Mouse (Mus musculus): ENCODE data around the gene Tsc22d3.
A peak's percentile ranks its signal among the peaks of the same experiment; 100 is the strongest.
"Not testable (repeated sequence)": the region's sequence is repeated elsewhere in the genome, so short reads cannot be mapped to it uniquely, and the experiment has no call there.

Tsc22d3 gene

GRCm38 (mm10) chrX:140565759-140566158 lies 34.7 kb downstream of the Tsc22d3 start:
- DNase-seq = no peak

- DNase-seq = peak; percentile 69 to 75
Observed at GRCm38 (mm10) chrX:140565212-140565611, 35.2 kb downstream of the Tsc22d3 start.

GRCm38 (mm10) chrX:140564777-140565176 lies 35.7 kb downstream of the Tsc22d3 start:
- DNase-seq = peak; percentile 34 to 44

GRCm38 (mm10) chrX:140558176-140558844 lies 42.1 kb downstream of the Tsc22d3 start:
- peak; percentile 35 to 60 for DNase-seq

- peak in 1 of 2 experiments; percentile 13 for DNase-seq
Observed at GRCm38 (mm10) chrX:140555965-140556364, 44.5 kb downstream of the Tsc22d3 start.

GRCm38 (mm10) chrX:140555423-140555822 lies 45.0 kb downstream of the Tsc22d3 start:
- DNase-seq = peak; percentile 9 to 11

- no peak for DNase-seq
Observed at GRCm38 (mm10) chrX:140547660-140548419, 52.6 kb downstream of the Tsc22d3 start.

GRCm38 (mm10) chrX:140544737-140545136 lies 55.7 kb downstream of the Tsc22d3 start:
- peak; percentile 79 to 83 for DNase-seq

GRCm38 (mm10) chrX:140542938-140543673 lies 57.4 kb downstream of the Tsc22d3 start:
- peak; percentile 58 to 61 for DNase-seq

GRCm38 (mm10) chrX:140542474-140542845 lies 58.0 kb downstream of the Tsc22d3 start:
- DNase-seq = peak; percentile 56 to 67

GRCm38 (mm10) chrX:140541711-140542473 lies 58.6 kb downstream of the Tsc22d3 start:
- DNase-seq = peak; percentile 41 to 43

GRCm38 (mm10) chrX:140540500-140541114 lies 59.9 kb downstream of the Tsc22d3 start:
- peak in 1 of 2 experiments; percentile 8 for DNase-seq

- not testable (repeated sequence) for DNase-seq
Observed at GRCm38 (mm10) chrX:140539831-140540230, 60.6 kb downstream of the Tsc22d3 start.

- no peak for DNase-seq
Observed at GRCm38 (mm10) chrX:140539111-140539680, 61.3 kb downstream of the Tsc22d3 start.

GRCm38 (mm10) chrX:140538649-140539048 lies 61.8 kb downstream of the Tsc22d3 start:
- no peak for DNase-seq

GRCm38 (mm10) chrX:140537662-140538061 lies 62.8 kb downstream of the Tsc22d3 start:
- no peak for DNase-seq

GRCm38 (mm10) chrX:140535487-140535886 lies 65.0 kb downstream of the Tsc22d3 start:
- no peak for DNase-seq

GRCm38 (mm10) chrX:140534306-140534705 lies 66.2 kb downstream of the Tsc22d3 start:
- DNase-seq = no peak

- no peak for DNase-seq
Observed at GRCm38 (mm10) chrX:140532325-140532724, 68.1 kb downstream of the Tsc22d3 start.

- DNase-seq = no peak
Observed at GRCm38 (mm10) chrX:140531356-140531755, 69.1 kb downstream of the Tsc22d3 start.

- DNase-seq = no peak
Observed at GRCm38 (mm10) chrX:140530632-140531031, 69.8 kb downstream of the Tsc22d3 start.

- no peak for DNase-seq
Observed at GRCm38 (mm10) chrX:140529074-140529561, 71.3 kb downstream of the Tsc22d3 start.

Data from cerebellum, postnatal 10 days (tissue).